Mouse (Mus musculus): Measurements from ENCODE around the gene Palld.

The Palld gene

GRCm38 (mm10) chr8:61774161-61774560 is 128.3 kb downstream of the Palld start:
- DNase-seq (ENCODE audit: low spot score), result no peak

DNA sequence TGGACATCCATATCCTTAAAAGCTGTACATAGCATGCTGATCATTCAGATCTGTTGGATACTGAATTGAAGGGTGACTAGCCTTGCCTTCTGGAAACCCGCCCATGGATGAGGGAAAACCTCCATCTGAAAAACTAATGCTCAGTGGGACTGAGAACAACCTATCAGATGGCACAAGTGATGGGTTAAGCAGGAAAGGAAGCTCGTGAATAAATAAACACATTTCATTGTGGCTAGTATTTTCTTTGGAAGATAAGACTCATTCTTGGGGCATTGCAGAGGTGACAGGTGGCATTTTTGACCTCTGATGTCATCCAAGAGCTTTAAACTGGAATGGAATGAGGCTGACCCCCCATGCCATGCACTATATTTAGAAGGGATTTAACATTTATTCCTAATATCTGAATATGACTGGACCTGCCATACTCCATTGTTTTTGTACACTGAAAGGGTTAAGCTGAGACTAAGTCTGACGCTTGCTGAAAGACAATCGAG is 128.8 kb downstream of the Palld start:
- no peak for DNase-seq (ENCODE audit: low spot score)

DNA sequence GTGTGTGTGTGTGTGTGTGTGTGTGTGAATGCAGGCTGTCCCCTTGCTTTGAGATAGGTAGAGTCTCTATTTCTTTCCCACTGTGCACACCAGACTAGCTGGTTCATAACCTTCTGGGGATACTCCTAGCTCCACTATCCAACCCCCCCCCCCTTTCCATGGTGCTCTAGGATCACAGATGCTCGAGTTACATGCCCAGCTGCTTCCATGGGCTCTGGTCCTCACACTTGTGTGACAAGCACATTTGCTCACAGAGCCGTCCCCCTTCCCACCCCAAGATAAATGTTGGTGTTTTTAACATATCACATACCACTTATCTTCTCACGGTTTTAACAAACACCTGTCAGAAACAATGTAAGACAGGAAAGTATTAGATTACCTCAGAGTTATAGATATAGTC is 131.2 kb downstream of the Palld start:
- DNase-seq (ENCODE audit: low spot score), result no peak

GRCm38 (mm10) chr8:61769340-61769879 is 133.1 kb downstream of the Palld start:
- DNase-seq (ENCODE audit: low spot score), result no peak

DNA sequence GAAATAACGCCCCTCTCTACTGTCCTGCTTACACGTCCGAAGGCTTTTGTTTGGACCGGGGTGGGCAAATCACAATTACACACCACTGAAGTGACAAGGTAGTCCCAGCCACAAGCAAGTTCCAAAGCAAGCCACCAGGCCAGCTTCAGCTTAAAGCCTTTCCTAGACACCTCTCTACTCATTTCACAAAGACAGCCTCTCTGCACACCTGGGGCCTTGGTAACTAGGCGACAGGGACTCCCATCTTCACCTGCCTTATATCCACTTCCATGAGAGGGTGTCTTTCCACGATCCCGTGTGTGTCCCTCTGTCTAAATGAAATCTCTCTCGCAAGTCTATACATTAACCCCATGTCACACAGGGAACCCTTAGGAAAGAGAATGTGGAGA is 142.3 kb downstream of the Palld start:
- DNase-seq (ENCODE audit: low spot score), result no peak

DNA sequence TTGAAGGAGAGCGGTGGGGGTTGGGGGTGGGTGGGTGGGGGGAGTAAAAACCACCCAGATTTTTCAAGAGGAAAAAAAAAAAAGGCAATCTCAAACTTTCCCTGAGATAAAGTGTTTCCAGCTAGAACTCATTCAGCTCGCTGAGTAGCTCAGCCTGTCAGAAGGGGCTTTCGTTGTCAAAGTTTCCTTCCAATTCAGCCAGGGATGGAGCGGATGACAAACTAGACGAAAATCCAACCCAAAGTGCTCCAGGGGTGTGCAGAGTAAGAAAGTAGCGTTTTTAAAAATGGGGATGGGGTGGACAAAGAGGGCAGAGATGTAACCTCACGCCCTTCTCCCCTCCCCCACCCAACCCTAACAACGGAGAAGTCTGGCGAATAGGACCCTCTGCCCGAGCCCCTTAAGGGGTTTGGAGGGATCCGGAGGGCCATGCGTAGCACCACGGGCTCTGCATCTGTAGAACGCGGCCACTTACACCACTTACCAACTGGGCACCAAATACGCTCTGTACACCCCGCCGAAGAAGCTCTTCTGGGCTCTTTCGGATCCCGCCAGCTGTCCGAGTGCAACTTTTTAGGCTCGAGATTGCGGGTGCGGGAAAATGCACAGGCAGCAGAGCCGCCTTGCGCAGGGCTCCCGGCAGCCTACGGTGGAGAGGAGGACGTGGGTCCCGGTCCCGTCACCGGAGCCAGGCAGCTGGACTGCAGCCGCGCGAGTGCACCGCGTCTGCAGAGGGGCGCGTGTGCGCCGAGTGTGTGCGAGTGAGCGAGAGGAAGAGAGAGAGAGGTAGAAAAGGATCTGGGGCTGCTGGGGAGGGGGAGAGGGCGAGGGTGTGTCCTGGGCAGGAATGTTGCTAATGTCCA is 142.9 kb downstream of the Palld start:
- DNase-seq (ENCODE audit: low spot score), result no peak

DNA sequence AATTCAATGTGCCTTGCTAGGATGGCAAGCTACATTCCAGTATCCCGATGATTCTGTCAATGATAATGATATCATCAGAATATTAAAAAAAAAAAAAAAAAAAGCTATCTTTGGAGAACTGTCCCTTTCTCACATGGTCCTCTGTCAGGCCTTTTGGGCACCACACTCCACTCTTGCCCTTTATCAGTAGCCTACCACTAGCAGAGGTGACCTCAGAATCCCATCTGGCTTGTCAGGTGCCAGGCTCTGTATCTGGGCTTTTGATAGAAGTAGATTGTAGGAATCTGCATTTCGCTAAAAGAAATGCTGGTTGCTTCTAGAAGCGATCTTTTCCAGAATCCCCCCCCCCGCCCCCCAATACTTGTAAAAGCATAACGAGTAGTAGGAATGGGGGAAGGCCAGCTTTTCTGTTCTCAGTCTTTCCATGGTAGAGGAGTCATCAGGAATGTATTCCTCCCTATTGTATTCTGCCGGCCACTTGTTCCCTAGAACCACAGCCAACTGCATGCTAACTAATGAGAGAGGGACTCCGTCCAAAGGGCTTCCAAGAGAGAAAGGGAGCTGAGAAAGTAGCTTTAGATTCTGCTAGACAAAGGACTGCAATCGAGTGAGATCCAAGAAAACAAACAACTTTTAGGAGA is 143.7 kb downstream of the Palld start:
- no peak for DNase-seq (ENCODE audit: low spot score)

DNA sequence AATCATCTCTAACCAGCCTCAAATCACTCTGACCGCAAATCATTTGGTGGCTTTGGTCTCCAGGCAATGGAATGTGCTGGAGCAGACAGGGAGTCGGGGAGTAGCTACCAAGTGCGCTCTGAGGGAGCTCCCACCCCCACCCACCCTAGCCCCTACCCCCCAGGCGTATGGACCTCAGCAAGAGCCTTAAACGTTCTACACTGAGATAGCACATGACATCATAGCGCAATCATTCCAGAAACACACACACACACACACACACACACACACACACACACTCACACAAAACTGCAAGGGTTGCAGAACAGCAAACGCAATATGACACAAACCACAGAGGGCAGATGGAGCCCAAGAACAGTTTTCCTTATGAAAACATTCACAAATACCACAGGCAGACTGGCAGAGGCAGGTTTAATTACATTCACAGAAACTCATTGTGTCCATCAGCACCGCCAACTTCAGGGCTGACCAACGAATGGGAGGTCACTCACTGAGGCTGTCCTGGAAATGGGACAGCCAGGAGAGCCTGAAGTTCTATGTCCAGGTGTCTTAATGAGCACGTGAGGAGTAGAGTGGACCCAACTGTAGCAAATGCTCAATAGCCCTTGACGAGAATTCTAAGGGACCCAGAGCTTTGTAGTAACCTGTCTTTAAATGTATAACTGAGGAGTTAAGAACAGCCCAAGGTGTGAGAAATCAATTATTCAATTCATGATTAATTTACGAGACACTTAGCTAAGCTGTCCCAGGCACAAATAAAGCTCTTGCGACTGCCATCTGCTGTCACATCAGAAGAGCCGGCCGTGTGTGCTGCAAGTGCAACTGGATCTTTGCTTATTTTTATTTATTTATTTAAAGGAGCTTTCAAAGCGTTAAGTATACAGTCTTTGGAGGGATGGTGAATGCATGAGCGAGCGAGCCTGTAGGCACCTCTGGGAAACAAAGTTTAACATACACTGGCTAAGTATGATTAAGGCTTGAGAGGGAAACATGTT is 145.2 kb downstream of the Palld start:
- DNase-seq (ENCODE audit: low spot score), result no peak

GRCm38 (mm10) chr8:61755186-61755585 is 147.3 kb downstream of the Palld start:
- DNase-seq (ENCODE audit: low spot score), result no peak

DNA sequence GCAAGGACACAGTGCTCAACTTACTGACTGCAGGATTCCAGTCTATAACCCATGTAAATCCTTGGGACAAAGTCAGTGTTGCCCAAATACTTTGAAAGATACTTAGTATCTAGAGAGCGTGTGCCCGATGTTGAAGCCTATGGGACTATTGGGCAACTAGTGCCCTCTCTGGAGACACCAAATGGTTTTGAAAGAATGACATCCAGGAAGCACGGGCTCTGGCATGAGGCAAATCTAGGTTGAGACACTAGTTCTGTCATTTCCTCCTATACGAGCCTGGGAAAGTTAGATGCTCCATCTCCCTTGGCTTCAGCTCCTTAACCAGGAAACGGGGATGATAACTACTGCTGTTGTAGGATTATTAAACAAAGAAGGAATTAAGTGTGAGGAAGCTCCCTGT is 155.4 kb downstream of the Palld start:
- DNase-seq (ENCODE audit: low spot score), result no peak

DNA sequence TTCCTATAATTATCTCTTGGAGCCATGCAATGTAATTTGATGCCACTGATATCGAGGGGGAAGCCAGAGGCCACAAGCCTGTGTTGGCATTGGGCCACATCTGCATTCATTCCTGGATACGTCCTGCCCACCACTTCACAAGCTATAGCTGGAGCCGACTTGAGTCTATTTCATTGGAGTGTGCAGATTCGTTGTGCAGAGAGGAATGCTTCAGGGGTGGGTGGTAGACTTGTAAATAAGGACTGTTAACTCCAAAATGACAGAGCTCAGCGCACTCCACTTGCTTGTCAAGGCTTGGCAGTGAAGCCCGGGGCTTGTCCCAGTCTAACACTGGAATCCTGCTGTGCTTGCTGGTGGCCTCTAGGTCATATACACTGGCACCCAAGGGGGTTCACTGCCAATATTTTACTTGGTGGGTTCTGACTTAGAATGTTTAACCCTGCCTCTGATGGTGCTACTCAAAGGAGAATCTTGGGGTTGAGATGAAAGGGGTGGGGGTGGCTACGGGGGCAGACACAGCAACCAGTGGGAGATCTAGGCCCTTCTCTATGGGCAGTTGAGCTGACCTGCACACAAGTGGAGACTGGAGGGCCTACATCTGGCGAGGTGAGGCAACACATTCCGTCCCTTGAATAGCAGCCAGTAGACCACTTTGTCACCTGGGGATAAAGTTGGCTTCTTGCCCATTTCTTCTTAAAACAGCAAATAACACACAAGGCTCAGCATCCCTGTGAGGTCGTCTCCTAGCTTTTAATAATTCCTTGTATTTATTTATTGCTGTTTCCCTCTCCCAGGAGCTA is 157.1 kb downstream of the Palld start:
- DNase-seq (ENCODE audit: low spot score), result no peak

GRCm38 (mm10) chr8:61743764-61744562 is 158.5 kb downstream of the Palld start:
- no peak for DNase-seq (ENCODE audit: low spot score)

GRCm38 (mm10) chr8:61737465-61737864 is 165.0 kb downstream of the Palld start:
- DNase-seq (ENCODE audit: low spot score), result no peak

DNA sequence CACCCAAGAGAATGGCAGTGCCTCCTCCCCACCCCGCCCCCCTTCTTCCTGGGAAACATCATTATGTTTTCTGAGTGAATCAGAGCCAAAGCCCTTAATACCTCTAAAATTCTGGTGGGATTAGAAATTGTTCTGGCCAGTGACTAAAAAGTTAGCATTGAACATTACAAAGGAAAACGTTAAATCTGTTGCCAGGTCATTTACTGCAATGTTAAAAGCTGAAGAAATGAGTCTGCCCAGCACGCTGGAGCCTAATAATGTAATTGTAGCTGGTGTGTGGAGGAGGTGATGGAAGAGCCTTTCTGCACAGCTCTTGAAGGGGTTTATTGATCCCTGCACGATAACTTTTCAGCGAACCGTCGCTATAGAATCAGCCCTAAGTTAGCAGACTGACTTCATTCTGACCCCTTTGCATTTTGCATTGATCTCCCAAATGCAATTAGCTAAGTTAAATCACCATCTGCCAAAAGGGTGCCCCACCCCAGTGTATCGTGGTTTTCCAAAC is 165.7 kb downstream of the Palld start:
- DNase-seq (ENCODE audit: low spot score), result no peak

GRCm38 (mm10) chr8:61736117-61736516 is 166.4 kb downstream of the Palld start:
- no peak for DNase-seq (ENCODE audit: low spot score)

DNA sequence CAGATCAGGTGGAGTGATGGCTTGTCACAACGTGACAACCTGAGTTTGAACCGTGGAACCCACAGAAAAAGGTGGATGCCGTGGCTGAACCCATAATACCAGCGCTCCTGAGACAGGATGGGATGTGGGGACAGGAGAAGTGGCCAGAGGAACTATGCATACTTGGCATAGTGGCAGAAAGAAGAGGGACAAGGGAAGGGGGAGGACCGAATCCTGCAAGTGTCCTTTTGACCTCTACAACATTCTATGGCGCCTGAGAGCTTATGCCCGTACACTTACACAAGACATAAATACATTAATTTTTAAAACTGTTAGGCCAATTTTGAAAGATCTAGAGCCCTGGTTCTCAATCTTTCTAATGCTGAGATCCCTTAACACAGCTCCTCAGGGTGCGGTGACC is 168.3 kb downstream of the Palld start:
- no peak for DNase-seq (ENCODE audit: low spot score)

- no peak for DNase-seq (ENCODE audit: low spot score)
These were observed 170.3 kb downstream of the Palld start for GRCm38 (mm10) chr8:61732184-61732583.

- no peak for DNase-seq (ENCODE audit: low spot score)
These were observed 171.0 kb downstream of the Palld start for GRCm38 (mm10) chr8:61731306-61732088.

DNA sequence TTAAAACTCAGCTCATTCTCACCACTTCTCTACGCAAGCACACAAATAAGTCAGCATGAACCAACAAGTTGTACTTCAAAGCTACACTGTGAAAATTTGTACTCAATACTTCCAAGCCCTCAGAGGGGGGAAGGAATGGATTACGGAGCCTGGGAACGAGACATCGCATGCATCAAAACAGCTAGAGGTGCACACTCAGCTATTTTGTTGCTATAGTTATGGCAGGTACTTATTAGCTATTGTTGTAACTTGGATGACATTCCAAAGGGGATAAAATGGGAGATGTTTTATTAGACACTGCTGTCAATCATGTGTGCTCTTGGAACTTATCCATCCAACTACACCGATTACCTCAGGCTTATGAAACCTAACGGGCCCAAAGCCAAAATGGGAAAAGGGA is 171.8 kb downstream of the Palld start:
- DNase-seq (ENCODE audit: low spot score), result no peak
